Mouse (Mus musculus) stomach, postnatal 0 days (tissue): ENCODE measurements around the gene Atxn7. TPM values are rescaled to one million over a fixed set of nuclear protein-coding genes. Genes with fewer than 3 reads are reported as not detected.

Experiments used
- ATAC-seq: fragments of 200-750 bp; cut with Nextera tagmentation; 2 replicates; pipeline ENCODE4 v1.8.0; 2017; ENCODE audit not compliant: low FRiP score, low TSS enrichment
- DNase-seq: peaks from one replicate; pipeline ENCODE4 v3.0.0-alpha.2; 2016; ENCODE audit warnings: low spot score
- H3K27ac ChIP-seq: fragments of 300-500 bp; sonication (generic); replicated peaks from 2 replicates; pipeline ENCODE4 v1.5.1; 2014; ENCODE audit warnings: mild to moderate bottlenecking, control low read depth
- H3K27me3 ChIP-seq: fragments of 300-500 bp; sonication (generic); 2 replicates; pipeline ENCODE4 v1.6.1; 2014; ENCODE audit warnings: low read length; ENCODE audit not compliant: control insufficient read depth, insufficient read depth
- H3K36me3 ChIP-seq: fragments of 300-500 bp; sonication (generic); 2 replicates; pipeline ENCODE4 v1.6.1; 2014; ENCODE audit warnings: low read length, mixed read lengths; ENCODE audit not compliant: control insufficient read depth, insufficient read depth
- H3K4me1 ChIP-seq: fragments of 300-500 bp; sonication (generic); replicated peaks from 2 replicates; pipeline ENCODE4 v1.6.1; 2014; ENCODE audit warnings: antibody characterized with exemption; ENCODE audit not compliant: control insufficient read depth, insufficient read depth
- H3K4me2 ChIP-seq: fragments of 300-500 bp; sonication (generic); replicated peaks from 2 replicates; pipeline ENCODE4 v1.6.1; 2014; ENCODE audit warnings: low read depth, mild to moderate bottlenecking, control low read depth, moderate library complexity
- H3K4me3 ChIP-seq: fragments of 300-500 bp; sonication (generic); 2 replicates; pipeline ENCODE4 v1.5.1; 2014; ENCODE audit warnings: low read depth, low read length, control low read depth
- H3K9ac ChIP-seq: fragments of 300-500 bp; sonication (generic); 2 replicates; pipeline ENCODE4 v1.6.1; 2014; ENCODE audit warnings: mild to moderate bottlenecking, low read length, control low read depth, mixed read lengths
- H3K9me3 ChIP-seq: fragments of 300-500 bp; sonication (generic); 2 replicates; pipeline ENCODE4 v1.6.1; 2016; ENCODE audit warnings: low read length; ENCODE audit not compliant: control insufficient read depth
- CTCF ChIP-seq: IDR thresholded peaks from 2 replicates; pipeline ENCODE4 v1.5.1; 2016; ENCODE audit warnings: antibody characterized with exemption, low read depth, mild to moderate bottlenecking, moderate library complexity
- EP300 ChIP-seq: optimal IDR thresholded peaks from 2 replicates; pipeline ENCODE3; 2016; ENCODE audit warnings: antibody characterized with exemption
- WGBS: fragments of 180-500 bp; shearing (Covaris S2); extraction: QIAGEN DNeasy Blood & Tissue Kit; methylation state at CpG from one replicate; pipeline ENCODE4 v1.1.7; 2014; 5-methylcytosine and 5-hydroxymethylcytosine counted together
- polyA plus RNA-seq: library from polyadenylated mRNA; unstranded; fragments of >200 nt; fragmentation: Nextera tagmentation; extraction: Ambion mirVana; gene quantifications from 2 replicates; pipeline ENCODE4 v1.2.1, GENCODE M21; 2015

Atxn7 gene
- polyA plus RNA-seq, 1 experiment from 2014 or later, result 3.7 TPM

- Histone ChIP-seq H3K27me3 (no peaks in the 10 kb centered on the region), H3K4me3 (peak overlapping the region; percentile 28), H3K9ac (peak overlapping the region; percentile 43), H3K9me3 (no peaks in the 10 kb centered on the region), H3K27ac (peak overlapping the region; percentile 88), H3K4me1 (peaks cover 7% of the 10 kb centered on the region; the same call in 1 of the 2 replicates), H3K36me3 (no peaks in the 10 kb centered on the region), H3K4me2 (peak overlapping the region; percentile 47)
- 7% methylated on average over 10 of the region's 10 CpGs for WGBS
- TF ChIP-seq EP300 (no peak), CTCF (no peak)
- ATAC-seq (peak; percentile 53), DNase-seq (peak; percentile 58)
These were observed 106.6 kb downstream of the Atxn7 start for GRCm38 (mm10) chr14:14067648-14068472.

DNA sequence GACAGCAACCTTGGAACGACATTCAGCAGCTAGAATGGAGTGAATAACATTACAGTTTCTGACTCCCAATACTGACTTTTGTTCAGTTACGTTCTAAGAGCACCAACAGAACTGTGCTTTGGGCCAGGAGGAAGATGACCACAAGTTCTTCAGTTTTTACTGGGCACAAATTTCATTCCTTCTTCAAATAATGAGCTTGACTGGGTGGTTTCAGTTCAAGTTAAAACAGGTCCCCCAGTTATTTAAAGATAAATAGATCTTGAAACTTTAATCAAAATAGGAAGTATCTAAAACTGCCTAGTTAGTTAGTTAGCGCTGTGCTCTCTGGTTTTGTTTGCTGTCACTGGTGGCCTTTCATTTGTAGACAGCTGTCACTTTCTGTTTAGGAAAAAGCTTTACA is 107.3 kb downstream of the Atxn7 start:
- no peaks in the 10 kb centered on the region for H3K27me3 ChIP-seq
- H3K4me1 ChIP-seq, result peaks cover 7% of the 10 kb centered on the region; the same call in 1 of the 2 replicates
- H3K9ac ChIP-seq, result no peak overlapping the region
- WGBS, result 32% methylated on average over 3 of the region's 3 CpGs
- no peak for ATAC-seq
- H3K36me3 ChIP-seq, result no peaks in the 10 kb centered on the region
- H3K4me2 ChIP-seq, result no peak overlapping the region
- TF ChIP-seq CTCF (no peak), EP300 (no peak)
- H3K9me3 ChIP-seq, result no peaks in the 10 kb centered on the region
- no peak overlapping the region for H3K4me3 ChIP-seq
- no peak for DNase-seq
- peak overlapping the region; percentile 88; the same call in 1 of the 2 replicates for H3K27ac ChIP-seq

DNA sequence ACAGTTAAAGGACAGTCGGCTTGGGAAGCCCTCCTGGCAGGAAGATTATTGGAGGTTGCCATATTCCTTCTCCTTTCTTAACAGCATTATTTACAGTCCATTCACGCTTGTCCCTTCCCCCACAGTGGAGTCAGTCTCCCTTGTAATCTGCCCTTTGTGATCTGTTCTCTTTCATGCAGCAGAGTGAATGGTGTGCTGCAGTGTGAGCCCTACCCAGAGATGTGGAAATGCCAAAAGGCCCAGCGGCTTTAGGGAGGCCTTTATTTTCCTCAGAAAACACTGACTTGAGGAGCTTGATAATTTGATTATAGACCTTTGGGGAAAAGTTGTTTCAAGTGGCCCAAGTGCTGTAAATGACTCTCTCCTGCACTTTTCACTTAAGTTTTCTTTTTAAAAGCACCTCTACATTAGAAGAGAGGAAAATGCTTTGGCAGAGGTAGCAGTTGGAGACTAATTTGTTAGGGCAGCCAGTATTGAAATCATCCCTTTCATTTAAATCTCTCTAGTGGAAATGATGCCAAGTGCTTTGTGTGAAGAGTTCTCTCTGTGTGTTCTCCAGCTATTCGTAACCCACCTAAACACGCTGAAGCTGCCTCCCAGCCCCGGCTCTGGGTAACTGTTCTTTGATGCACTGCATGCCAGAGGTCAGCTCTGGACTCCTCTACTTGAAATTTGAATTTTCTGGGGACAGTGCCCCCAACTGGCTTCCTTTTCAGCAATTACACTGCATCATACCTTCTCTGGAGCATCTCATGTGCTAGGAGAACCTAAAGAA is 109.5 kb downstream of the Atxn7 start:
- ATAC-seq (no peak), DNase-seq (no peak)
- H3K27me3 ChIP-seq, result no peaks in the 10 kb centered on the region
- no peak overlapping the region for H3K9ac ChIP-seq
- H3K9me3 ChIP-seq, result no peaks in the 10 kb centered on the region
- H3K36me3 ChIP-seq, result no peaks in the 10 kb centered on the region
- H3K4me3 ChIP-seq, result no peak overlapping the region
- no peak for TF ChIP-seq EP300
- TF ChIP-seq CTCF, result no peak; the same call in 1 of the 2 replicates
- H3K4me2 ChIP-seq, result no peak overlapping the region
- peaks cover 7% of the 10 kb centered on the region; the same call in 1 of the 2 replicates for H3K4me1 ChIP-seq
- 25% methylated on average over 6 of the region's 6 CpGs for WGBS
- peak overlapping the region; percentile 0; the same call in 1 of the 2 replicates for H3K27ac ChIP-seq

- DNase-seq, result no peak
- TF ChIP-seq EP300, result no peak
- no peak for TF ChIP-seq CTCF
- H3K36me3 ChIP-seq, result no peaks in the 10 kb centered on the region
These were observed 110.2 kb downstream of the Atxn7 start for GRCm38 (mm10) chr14:14071456-14071855.

GRCm38 (mm10) chr14:14080604-14081194 is 119.5 kb downstream of the Atxn7 start:
- Histone ChIP-seq H3K4me3 (no peak overlapping the region), H3K4me1 (no peaks in the 10 kb centered on the region), H3K36me3 (no peaks in the 10 kb centered on the region), H3K27ac (no peak overlapping the region), H3K9ac (no peak overlapping the region), H3K4me2 (no peak overlapping the region), H3K9me3 (no peaks in the 10 kb centered on the region), H3K27me3 (no peaks in the 10 kb centered on the region)
- no peak for DNase-seq
- WGBS, result 89% methylated on average over 6 of the region's 6 CpGs
- ATAC-seq, result no peak
- TF ChIP-seq CTCF (no peak), EP300 (no peak)

More at GRCm38 (mm10) chr14:14071456-14071855, 110.2 kb downstream of the Atxn7 start:
- H3K27ac ChIP-seq, result no peak overlapping the region
- H3K4me2 ChIP-seq, result no peak overlapping the region
- H3K4me1 ChIP-seq, result peaks cover 7% of the 10 kb centered on the region; the same call in 1 of the 2 replicates
- H3K4me3 ChIP-seq, result no peak overlapping the region
- no peaks in the 10 kb centered on the region for H3K27me3 ChIP-seq
- 14% methylated on average over 4 of the region's 4 CpGs for WGBS
- ATAC-seq, result peak; percentile 70
- H3K9me3 ChIP-seq, result no peaks in the 10 kb centered on the region
- no peak overlapping the region for H3K9ac ChIP-seq
